Mouse (Mus musculus) heart, embryonic 10.5 days (tissue): ENCODE results near the gene Pfkl. TPM values are rescaled to one million over a fixed set of nuclear protein-coding genes. Genes with fewer than 3 reads are reported as not detected.

Experiments
- DNase-seq: peaks from one replicate; pipeline ENCODE4 v3.0.0-alpha.2; 2017; ENCODE audit warnings: low spot score
- H3K27ac ChIP-seq: fragments of 300-500 bp; sonication (generic); 2 replicates; pipeline ENCODE4 v1.5.1; 2016; ENCODE audit warnings: mild to moderate bottlenecking
- H3K27me3 ChIP-seq: fragments of 300-500 bp; sonication (generic); 2 replicates; pipeline ENCODE4 v1.6.1; 2016; ENCODE audit warnings: mild to moderate bottlenecking; ENCODE audit not compliant: poor library complexity, insufficient read depth, severe bottlenecking
- H3K36me3 ChIP-seq: fragments of 300-500 bp; sonication (generic); 2 replicates; pipeline ENCODE4 v1.6.1; 2016; ENCODE audit warnings: mild to moderate bottlenecking, moderate library complexity
- H3K4me1 ChIP-seq: fragments of 300-500 bp; sonication (generic); 2 replicates; pipeline ENCODE4 v1.6.1; 2016; ENCODE audit warnings: mild to moderate bottlenecking
- H3K4me3 ChIP-seq: fragments of 300-500 bp; sonication (generic); 2 replicates; pipeline ENCODE4 v1.5.1; 2016; ENCODE audit warnings: mild to moderate bottlenecking, moderate library complexity
- H3K9me3 ChIP-seq: fragments of 300-500 bp; sonication (generic); 2 replicates; pipeline ENCODE4 v1.6.1; 2016; ENCODE audit warnings: mild to moderate bottlenecking, moderate library complexity
- WGBS: fragments of 180-500 bp; shearing (Covaris S2); methylation state at CpG from one replicate; pipeline ENCODE4 v1.1.7; 2016; 5-methylcytosine and 5-hydroxymethylcytosine counted together
- polyA plus RNA-seq: library from polyadenylated mRNA; unstranded; fragments of >200 nt; fragmentation: Nextera tagmentation; extraction: Ambion mirVana; gene quantifications from 2 replicates; pipeline ENCODE4 v1.2.1, GENCODE M21; 2016

The Pfkl gene
- 264 and 274 TPM in 2 replicates for polyA plus RNA-seq

- WGBS, result under 1% methylated on average over 9 of the region's 9 CpGs
Observed at GRCm38 (mm10) chr10:78009945-78010293, at the start of gene Pfkl. TSS of gene Pfkl (minus strand) at chr10:78010083.

GRCm38 (mm10) chr10:78057056-78057455, 47.2 kb upstream of the Pfkl start:
- H3K4me1 ChIP-seq, result 0 out of 2 replicates have a peak, but pooled peaks cover 3% of the 10 kb centered on the region
- no peaks in the 10 kb centered on the region for H3K36me3 ChIP-seq
- DNase-seq, result no peak
- H3K27ac ChIP-seq, result no peak overlapping the region
- H3K27me3 ChIP-seq, result peaks cover 2% of the 10 kb centered on the region; the same call in 1 of the 2 replicates
- no peak overlapping the region for H3K4me3 ChIP-seq
- H3K9me3 ChIP-seq, result no peaks in the 10 kb centered on the region
- WGBS, result 83% methylated on average over 8 of the region's 8 CpGs

More at GRCm38 (mm10) chr10:78009945-78010293, at the start of gene Pfkl:
- peak within 1 kb of the TSS; percentile 99 for H3K27ac ChIP-seq
- H3K4me3 ChIP-seq, result peak within 1 kb of the TSS; percentile 90
- DNase-seq, result no peak
- peaks cover 45% of the 10 kb centered on the region for H3K4me1 ChIP-seq
- no peaks in the 10 kb centered on the region for H3K9me3 ChIP-seq
- no peaks in the 10 kb centered on the region for H3K27me3 ChIP-seq
- peaks cover 14% of the 10 kb centered on the region for H3K36me3 ChIP-seq

GRCm38 (mm10) chr10:78054633-78055565, 45.0 kb upstream of the Pfkl start:
- Histone ChIP-seq H3K9me3 (no peaks in the 10 kb centered on the region), H3K27me3 (no peaks in the 10 kb centered on the region), H3K4me1 (0 out of 2 replicates have a peak, but pooled peaks cover 3% of the 10 kb centered on the region), H3K27ac (no peak overlapping the region), H3K4me3 (no peak overlapping the region), H3K36me3 (no peaks in the 10 kb centered on the region)
- 68% methylated on average over 19 of the region's 19 CpGs for WGBS
- DNase-seq, result no peak

- Histone ChIP-seq H3K27ac (no peak overlapping the region), H3K4me3 (no peak overlapping the region), H3K9me3 (no peaks in the 10 kb centered on the region), H3K27me3 (peaks cover 7% of the 10 kb centered on the region), H3K36me3 (no peaks in the 10 kb centered on the region), H3K4me1 (no peaks in the 10 kb centered on the region)
- DNase-seq, result no peak
- 42% methylated on average over 11 of the region's 11 CpGs for WGBS
Observed at GRCm38 (mm10) chr10:78049519-78050035, 39.7 kb upstream of the Pfkl start.

- 75% methylated on average over 10 of the region's 10 CpGs for WGBS
- H3K36me3 ChIP-seq, result no peaks in the 10 kb centered on the region
- DNase-seq, result no peak
- no peaks in the 10 kb centered on the region for H3K9me3 ChIP-seq
- H3K27ac ChIP-seq, result no peak overlapping the region
- 0 out of 2 replicates have a peak, but pooled peaks cover 4% of the 10 kb centered on the region for H3K4me1 ChIP-seq
- H3K4me3 ChIP-seq, result no peak overlapping the region
- peaks cover 19% of the 10 kb centered on the region for H3K27me3 ChIP-seq
Observed at GRCm38 (mm10) chr10:78048061-78048730, 38.3 kb upstream of the Pfkl start.

- Histone ChIP-seq H3K36me3 (no peaks in the 10 kb centered on the region), H3K27ac (no peak overlapping the region), H3K4me1 (peaks cover 14% of the 10 kb centered on the region; the same call in 1 of the 2 replicates), H3K9me3 (no peaks in the 10 kb centered on the region), H3K27me3 (peaks cover 35% of the 10 kb centered on the region), H3K4me3 (no peak overlapping the region)
- 78% methylated on average over 4 of the region's 4 CpGs for WGBS
- DNase-seq, result no peak
Observed at GRCm38 (mm10) chr10:78046388-78046787, 36.5 kb upstream of the Pfkl start.

- H3K4me1 ChIP-seq, result peaks cover 14% of the 10 kb centered on the region; the same call in 1 of the 2 replicates
- no peak overlapping the region for H3K27ac ChIP-seq
- no peaks in the 10 kb centered on the region for H3K36me3 ChIP-seq
- H3K4me3 ChIP-seq, result no peak overlapping the region
- H3K27me3 ChIP-seq, result peaks cover 43% of the 10 kb centered on the region
- DNase-seq, result no peak
- WGBS, result 71% methylated on average over 1 of the region's 1 CpGs
- no peaks in the 10 kb centered on the region for H3K9me3 ChIP-seq
Observed at GRCm38 (mm10) chr10:78044531-78044930, 34.6 kb upstream of the Pfkl start.

GRCm38 (mm10) chr10:78043406-78043836, 33.5 kb upstream of the Pfkl start, which contains the start of gene Aire:
TSS of gene Aire (minus strand) at chr10:78043610.
- no peak within 1 kb of the TSS for H3K27ac ChIP-seq
- DNase-seq, result no peak
- peaks cover 14% of the 10 kb centered on the region; the same call in 1 of the 2 replicates for H3K4me1 ChIP-seq
- H3K36me3 ChIP-seq, result no peaks in the 10 kb centered on the region
- peaks cover 43% of the 10 kb centered on the region for H3K27me3 ChIP-seq
- H3K9me3 ChIP-seq, result no peaks in the 10 kb centered on the region
- peak within 1 kb of the TSS; percentile 46 for H3K4me3 ChIP-seq
- 4% methylated on average over 27 of the region's 27 CpGs for WGBS

GRCm38 (mm10) chr10:78042697-78043405, 33.0 kb upstream of the Pfkl start:
- no peak for DNase-seq
- Histone ChIP-seq H3K27me3 (peaks cover 43% of the 10 kb centered on the region), H3K27ac (no peak overlapping the region), H3K9me3 (no peaks in the 10 kb centered on the region), H3K4me1 (peaks cover 14% of the 10 kb centered on the region; the same call in 1 of the 2 replicates), H3K36me3 (no peaks in the 10 kb centered on the region), H3K4me3 (peak overlapping the region; percentile 46)
- whole genome bisulfite sequencing, result 55% methylated on average over 14 of the region's 14 CpGs

- Histone ChIP-seq H3K27me3 (peaks cover 43% of the 10 kb centered on the region), H3K4me1 (peaks cover 14% of the 10 kb centered on the region; the same call in 1 of the 2 replicates), H3K4me3 (no peak overlapping the region), H3K36me3 (no peaks in the 10 kb centered on the region), H3K9me3 (no peaks in the 10 kb centered on the region), H3K27ac (no peak overlapping the region)
- no peak for DNase-seq
- 70% methylated on average over 7 of the region's 7 CpGs for WGBS
Observed at GRCm38 (mm10) chr10:78042096-78042495, 32.2 kb upstream of the Pfkl start.

- H3K27ac ChIP-seq, result no peak within 1 kb of the TSS
- 88% methylated on average over 5 of the region's 5 CpGs for WGBS
- no peaks in the 10 kb centered on the region for H3K36me3 ChIP-seq
- peaks cover 14% of the 10 kb centered on the region; the same call in 1 of the 2 replicates for H3K4me1 ChIP-seq
- peaks cover 43% of the 10 kb centered on the region for H3K27me3 ChIP-seq
- no peak for DNase-seq
- no peak within 1 kb of the TSS for H3K4me3 ChIP-seq
- no peaks in the 10 kb centered on the region for H3K9me3 ChIP-seq
Observed at GRCm38 (mm10) chr10:78041647-78042046, 31.8 kb upstream of the Pfkl start, which contains the start of gene Dnmt3l. TSS of gene Dnmt3l (plus strand) at chr10:78041947.

GRCm38 (mm10) chr10:78037139-78037538, 27.3 kb upstream of the Pfkl start:
- Histone ChIP-seq H3K27ac (no peak overlapping the region), H3K36me3 (no peaks in the 10 kb centered on the region), H3K4me1 (peaks cover 2% of the 10 kb centered on the region; the same call in 1 of the 2 replicates), H3K9me3 (no peaks in the 10 kb centered on the region), H3K4me3 (no peak overlapping the region), H3K27me3 (peaks cover 17% of the 10 kb centered on the region)
- no peak for DNase-seq
- WGBS, result 79% methylated on average over 4 of the region's 4 CpGs
